Mouse (Mus musculus) liver, adult 2 months (tissue): ENCODE measurements around the gene Pmvk. TPM values are rescaled to one million over a fixed set of nuclear protein-coding genes. Genes with fewer than 3 reads are reported as not detected.
"Not testable (repeated sequence)": the region's sequence is repeated elsewhere in the genome, so short reads cannot be mapped to it uniquely, and the experiment has no call there.

Experiments
- DNase-seq: peaks from one replicate; pipeline ENCODE4 v3.0.0-alpha.2; 2011; ENCODE audit warnings: low read depth, low spot score; ENCODE audit errors: extremely low read depth
- H3K27ac ChIP-seq: fragments of 200-500 bp; replicated peaks from 2 replicates; pipeline ENCODE4 v1.5.1; 2012; ENCODE audit warnings: low read depth, mild to moderate bottlenecking, control low read depth, inconsistent platforms, low read length; ENCODE audit not compliant: insufficient read depth
- H3K27me3 ChIP-seq: fragments of 200-500 bp; 2 replicates; pipeline ENCODE4 v1.6.1; 2012; ENCODE audit warnings: mild to moderate bottlenecking, moderate library complexity, low read length, inconsistent platforms; ENCODE audit not compliant: control insufficient read depth, insufficient read depth
- H3K36me3 ChIP-seq: fragments of 200-500 bp; 2 replicates; pipeline ENCODE4 v1.6.1; 2012; ENCODE audit warnings: low read length, inconsistent platforms; ENCODE audit not compliant: control insufficient read depth, insufficient read depth
- H3K4me1 ChIP-seq: fragments of 200-500 bp; 2 replicates; pipeline ENCODE4 v1.6.1; 2011; ENCODE audit warnings: low read length; ENCODE audit not compliant: control insufficient read depth, insufficient read depth
- H3K4me3 ChIP-seq: fragments of 200-500 bp; 2 replicates; pipeline ENCODE4 v1.5.1; 2011; ENCODE audit warnings: low read depth, mild to moderate bottlenecking, control low read depth, low read length, moderate library complexity; ENCODE audit not compliant: insufficient read depth
- H3K79me2 ChIP-seq: fragments of 200-500 bp; 2 replicates; pipeline ENCODE4 v1.6.1; 2012; ENCODE audit warnings: inconsistent platforms, mild to moderate bottlenecking, low read length, moderate library complexity; ENCODE audit not compliant: control insufficient read depth, insufficient read depth
- H3K9ac ChIP-seq: fragments of 200-500 bp; 2 replicates; pipeline ENCODE4 v1.6.1; 2012; ENCODE audit warnings: low read depth, mild to moderate bottlenecking, control low read depth, inconsistent platforms, low read length
- CTCF ChIP-seq: fragments of 200-500 bp; IDR thresholded peaks from 2 replicates; pipeline ENCODE4 v1.5.1; 2011; ENCODE audit warnings: low read depth, low read length, control low read depth
- POLR2A ChIP-seq: fragments of 200-500 bp; IDR thresholded peaks from 2 replicates; pipeline ENCODE4 v1.6.1; 2011; ENCODE audit warnings: low read length, control low read depth; ENCODE audit not compliant: insufficient read depth; ENCODE audit errors: extremely low read depth
- WGBS: fragments of 180-500 bp; shearing (Covaris S2); methylation state at CpG from one replicate; pipeline ENCODE4 v1.1.7; 2018; 5-methylcytosine and 5-hydroxymethylcytosine counted together
- polyA plus RNA-seq: library from polyadenylated mRNA; depleted of rRNA; stranded (reverse); fragments of >200 nt; gene quantifications from 2 replicates; pipeline ENCODE4 v1.2.3, GENCODE M21; 2012
- total RNA-seq: library from RNA; depleted of rRNA; stranded (reverse); fragments of >200 nt; gene quantifications from 2 replicates; pipeline ENCODE4 v1.2.3, GENCODE M21; 2014

Pmvk gene
- total and polyA plus RNA-seq, 2 experiments, result 108 to 112 TPM

- peaks cover 6% of the 10 kb centered on the region; the same call in 1 of the 2 replicates for H3K79me2 ChIP-seq
- peaks cover 11% of the 10 kb centered on the region for H3K4me1 ChIP-seq
- no peak for DNase-seq
- no peaks in the 10 kb centered on the region for H3K27me3 ChIP-seq
- no peak overlapping the region; the same call in 1 of the 2 replicates for H3K27ac ChIP-seq
- H3K9ac ChIP-seq, result peak overlapping the region; percentile 24; the same call in 1 of the 2 replicates
- peak overlapping the region; percentile 37; the same call in 1 of the 2 replicates for H3K4me3 ChIP-seq
- TF ChIP-seq CTCF, result no peak
- no peak for TF ChIP-seq POLR2A
- 30% methylated on average over 22 of the region's 22 CpGs for WGBS
- peaks cover 10% of the 10 kb centered on the region; the same call in 1 of the 2 replicates for H3K36me3 ChIP-seq
These were observed 32.4 kb upstream of the Pmvk start for GRCm38 (mm10) chr3:89421810-89422473.

GRCm38 (mm10) chr3:89422556-89423205 lies 31.7 kb upstream of the Pmvk start:
- Histone ChIP-seq H3K9ac (no peak overlapping the region), H3K36me3 (peaks cover 12% of the 10 kb centered on the region), H3K4me1 (peaks cover 9% of the 10 kb centered on the region), H3K27me3 (no peaks in the 10 kb centered on the region), H3K79me2 (peaks cover 6% of the 10 kb centered on the region; the same call in 1 of the 2 replicates), H3K27ac (no peak overlapping the region), H3K4me3 (no peak overlapping the region)
- WGBS, result 87% methylated on average over 6 of the region's 6 CpGs
- no peak for DNase-seq
- TF ChIP-seq POLR2A (no peak), CTCF (no peak)

GRCm38 (mm10) chr3:89424416-89425140 lies 29.8 kb upstream of the Pmvk start:
- no peak overlapping the region for H3K9ac ChIP-seq

GRCm38 (mm10) chr3:89425141-89425525 lies 29.2 kb upstream of the Pmvk start:
- no peak overlapping the region for H3K9ac ChIP-seq
- peaks cover 16% of the 10 kb centered on the region for H3K36me3 ChIP-seq

More at GRCm38 (mm10) chr3:89424416-89425140, 29.8 kb upstream of the Pmvk start:
- no peak for DNase-seq
- H3K27ac ChIP-seq, result no peak overlapping the region
- WGBS, result 94% methylated on average over 5 of the region's 5 CpGs
- no peaks in the 10 kb centered on the region for H3K27me3 ChIP-seq
- TF ChIP-seq POLR2A (no peak), CTCF (no peak)
- H3K4me1 ChIP-seq, result peaks cover 9% of the 10 kb centered on the region
- no peak overlapping the region for H3K4me3 ChIP-seq
- peaks cover 6% of the 10 kb centered on the region; the same call in 1 of the 2 replicates for H3K79me2 ChIP-seq
- peaks cover 16% of the 10 kb centered on the region for H3K36me3 ChIP-seq

GRCm38 (mm10) chr3:89425876-89426275 lies 28.5 kb upstream of the Pmvk start:
- no peak overlapping the region for H3K27ac ChIP-seq
- H3K9ac ChIP-seq, result no peak overlapping the region
- no peaks in the 10 kb centered on the region for H3K27me3 ChIP-seq
- peaks cover 6% of the 10 kb centered on the region for H3K4me1 ChIP-seq
- WGBS, result 94% methylated on average over 4 of the region's 4 CpGs
- no peak for TF ChIP-seq CTCF
- no peak for TF ChIP-seq POLR2A
- no peak overlapping the region for H3K4me3 ChIP-seq
- peaks cover 10% of the 10 kb centered on the region; the same call in 1 of the 2 replicates for H3K79me2 ChIP-seq
- DNase-seq, result no peak
- H3K36me3 ChIP-seq, result peaks cover 16% of the 10 kb centered on the region

More at GRCm38 (mm10) chr3:89425141-89425525, 29.2 kb upstream of the Pmvk start:
- 94% methylated on average over 5 of the region's 5 CpGs for WGBS
- TF ChIP-seq POLR2A (no peak), CTCF (no peak)
- DNase-seq, result no peak
- no peak overlapping the region for H3K27ac ChIP-seq
- H3K27me3 ChIP-seq, result no peaks in the 10 kb centered on the region
- H3K79me2 ChIP-seq, result peaks cover 6% of the 10 kb centered on the region; the same call in 1 of the 2 replicates
- H3K4me1 ChIP-seq, result peaks cover 9% of the 10 kb centered on the region
- H3K4me3 ChIP-seq, result no peak overlapping the region

DNA sequence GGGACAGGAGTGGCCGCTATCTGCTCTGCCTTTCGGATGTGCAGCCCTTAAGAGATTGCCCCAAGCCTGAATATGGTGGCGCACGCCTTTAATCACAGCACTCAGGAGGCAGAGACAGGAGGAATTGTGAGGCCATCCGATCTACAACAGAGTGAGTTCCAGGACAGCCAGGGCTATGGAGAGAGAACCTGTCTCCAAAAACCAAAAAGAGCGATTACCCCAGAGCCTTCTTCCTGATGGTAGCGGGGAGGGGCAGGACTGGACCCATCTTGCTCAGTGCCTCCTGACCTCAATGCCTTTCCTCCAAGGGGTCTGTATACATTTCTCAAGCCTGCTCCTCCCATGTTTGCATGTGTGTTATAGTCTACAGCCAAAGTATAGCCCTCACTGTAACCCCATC lies 25.3 kb upstream of the Pmvk start:
- H3K27me3 ChIP-seq, H3K27ac ChIP-seq, H3K9ac ChIP-seq, DNase-seq, H3K4me1 ChIP-seq, H3K4me3 ChIP-seq, H3K79me2 ChIP-seq: not testable (repeated sequence)
- H3K36me3 ChIP-seq, result peaks cover 22% of the 10 kb centered on the region
- 93% methylated on average over 7 of the region's 7 CpGs for WGBS
